Mouse (Mus musculus) liver, postnatal 0 days (tissue): ENCODE data around the gene Tars2.

Source experiments
- CTCF ChIP-seq: sonication (generic); IDR thresholded peaks from 2 replicates; pipeline ENCODE4 v1.5.1; 2016; ENCODE audit warnings: antibody characterized with exemption, low read depth
- EP300 ChIP-seq: IDR thresholded peaks from 2 replicates; pipeline ENCODE4 v1.6.1; 2016; ENCODE audit warnings: antibody characterized with exemption, low read depth, mild to moderate bottlenecking

DNA sequence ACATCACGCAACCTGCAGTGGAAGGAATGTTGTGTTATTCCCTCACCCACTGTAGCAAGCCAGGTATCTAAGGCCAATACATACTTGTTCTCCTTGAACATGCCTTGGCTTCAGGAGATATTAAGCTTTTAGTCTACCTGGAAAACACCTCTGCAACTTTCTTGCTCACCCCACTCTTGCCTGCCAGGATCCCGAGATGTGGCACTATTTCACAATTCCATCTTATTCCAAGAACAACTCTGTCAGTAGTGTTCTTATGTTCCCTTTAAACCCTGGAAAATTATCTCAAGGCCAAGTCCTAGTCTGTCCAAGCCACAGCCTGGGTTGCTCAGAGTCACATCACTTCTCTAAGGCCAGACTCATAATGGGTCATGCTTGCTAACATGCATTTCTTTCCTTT, 3.2 kb downstream of the Tars2 start:
- TF ChIP-seq CTCF: no peak
- no peak for TF ChIP-seq EP300
